Mouse (Mus musculus) neutrophil, adult 65 days (primary cell): ENCODE data around the gene Fcna. TPM values are rescaled to one million over a fixed set of nuclear protein-coding genes. Genes with fewer than 3 reads are reported as not detected.

Experiments
- total RNA-seq: library from RNA; stranded (reverse); gene quantifications from 2 replicates; pipeline ENCODE4 v1.2.4, GENCODE M21; 2023

Fcna gene
- 0.29 TPM in 1 of 2 replicates, not detected in the other for total RNA-seq

DNA sequence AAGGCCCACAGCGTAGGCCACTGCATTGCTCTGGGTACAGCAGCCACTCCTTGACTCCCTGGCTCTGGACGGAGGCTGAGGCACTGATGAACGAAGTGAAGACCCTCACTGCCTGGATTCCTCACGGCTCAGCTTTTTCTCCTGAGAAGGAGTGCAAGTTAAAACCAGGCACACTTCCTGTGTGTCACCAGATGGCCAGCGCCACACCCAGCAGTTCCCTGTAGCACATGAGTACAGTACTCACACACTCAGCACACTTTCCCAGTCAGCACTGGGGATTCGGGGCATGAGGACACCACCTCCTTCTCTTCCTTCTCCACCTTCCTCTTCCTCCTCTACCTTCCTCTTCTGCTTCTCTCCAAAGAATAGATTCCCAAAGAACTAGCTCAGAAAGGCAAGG lies at the start of gene Fcna:
TSS of gene Fcna (minus strand) at position 220 of the 400 bp plus-strand sequence.

DNA sequence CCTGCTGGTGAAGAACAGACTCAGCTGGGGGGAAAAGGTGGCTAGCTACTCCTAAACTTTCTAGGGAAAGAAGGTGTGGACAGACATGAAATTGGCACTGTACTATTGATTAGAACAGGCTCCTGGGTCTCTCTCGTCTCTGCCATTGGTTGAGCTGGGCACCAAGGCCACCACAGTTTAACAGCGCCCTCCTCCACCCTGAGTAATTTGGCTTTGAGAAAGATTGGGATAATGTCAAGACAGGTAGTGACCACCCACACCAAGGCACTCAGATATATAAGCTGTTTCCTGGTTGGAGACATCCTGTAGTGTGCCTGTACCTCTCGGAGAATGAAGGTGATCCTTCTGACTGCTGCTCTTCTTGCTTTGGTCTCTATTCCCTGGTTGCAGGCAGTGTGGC lies 48.7 kb upstream of the Fcna start, which contains the start of gene Lcn6:
TSS of gene Lcn6 (plus strand) at position 301 of the 400 bp plus-strand sequence.

DNA sequence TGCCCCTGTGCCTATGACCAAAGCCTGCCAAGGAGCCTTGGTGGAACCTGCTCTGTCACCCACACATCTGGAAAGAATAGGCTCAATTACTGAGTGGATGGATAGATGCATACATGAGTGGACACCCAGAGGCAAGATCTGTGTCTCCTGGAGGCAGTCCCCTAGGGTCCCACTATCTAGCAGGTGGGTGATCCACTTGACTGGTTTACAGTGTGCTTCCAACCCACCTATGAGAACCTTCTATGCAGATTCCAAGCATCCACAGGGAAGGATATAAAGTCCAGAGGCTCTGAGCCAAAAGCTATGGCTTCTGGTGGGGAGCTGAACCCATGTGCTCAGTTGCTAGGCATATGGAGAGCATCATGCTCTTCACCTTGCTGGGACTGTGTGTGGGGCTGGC lies 29.8 kb upstream of the Fcna start, which contains the start of gene Lcn5:
TSS of gene Lcn5 (plus strand) at position 301 of the 400 bp plus-strand sequence.

DNA sequence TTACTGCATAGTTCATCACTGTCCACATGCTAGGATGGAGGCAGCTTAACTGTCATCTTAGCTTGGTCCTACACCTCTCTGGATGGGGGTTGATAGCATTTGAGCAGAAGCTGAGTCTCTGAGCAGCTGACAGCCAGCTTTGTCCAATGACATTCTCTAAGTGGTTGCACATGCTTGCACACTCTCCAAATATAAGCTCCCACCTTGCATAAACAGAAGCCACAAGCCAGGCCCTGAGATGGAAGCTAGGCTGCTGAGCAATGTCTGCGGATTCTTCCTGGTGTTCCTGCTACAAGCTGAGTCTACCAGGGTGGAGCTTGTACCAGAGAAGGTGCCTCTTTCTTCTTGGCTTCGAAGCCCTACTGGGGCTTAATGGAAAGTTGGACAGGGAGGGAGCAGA lies 25.1 kb upstream of the Fcna start, which contains the start of gene Lcn8:
TSS of gene Lcn8 (plus strand) at position 219 of the 400 bp plus-strand sequence.

DNA sequence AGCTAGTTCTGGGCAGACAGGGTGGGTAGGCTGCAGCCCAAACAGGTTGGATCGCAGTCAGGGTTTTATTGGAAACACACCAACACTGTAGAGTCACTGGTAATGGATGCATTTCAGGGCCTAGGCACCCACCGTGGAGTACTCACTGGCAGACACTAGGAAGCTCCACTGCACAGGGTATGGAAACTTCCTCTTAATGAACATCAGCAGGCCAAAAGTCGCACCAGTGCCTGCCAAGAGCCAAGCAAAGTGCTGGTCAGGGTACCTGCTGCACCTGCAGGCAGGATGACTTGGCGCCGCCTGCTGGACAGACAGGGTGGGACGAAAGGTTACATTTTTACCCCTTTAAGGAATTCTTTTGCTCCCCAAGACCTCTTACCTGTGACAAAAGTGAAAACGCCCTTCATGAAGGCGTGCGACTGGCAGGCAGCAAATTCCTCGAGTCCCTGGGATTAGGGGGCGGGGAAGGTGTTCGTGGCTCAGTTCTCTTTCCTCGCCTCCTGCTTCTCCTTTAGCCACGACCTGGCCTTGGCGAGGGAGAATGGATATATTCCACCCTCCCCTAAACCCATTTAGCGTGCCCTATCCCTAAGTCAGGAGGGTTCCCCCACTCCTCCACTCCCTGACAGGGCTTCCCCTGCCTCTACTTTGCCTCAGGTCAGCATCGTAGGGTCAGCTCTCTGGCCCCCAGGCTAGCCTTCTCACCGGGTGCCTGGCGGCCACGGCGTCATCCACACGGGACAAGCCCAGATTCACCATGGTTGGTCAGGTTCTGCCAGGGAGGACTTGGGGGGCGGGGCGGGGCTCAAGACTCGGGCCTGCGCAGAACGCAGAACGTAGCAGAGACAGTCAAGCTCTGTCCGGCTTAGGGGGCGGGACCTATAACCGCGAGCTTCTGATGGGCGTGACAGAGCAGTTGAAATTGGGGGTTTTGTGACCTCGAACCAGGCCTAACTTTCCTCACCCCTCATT lies 6.3 kb downstream of the Fcna start, which contains the start of gene Tmem141:
TSS of gene Tmem141 (minus strand) at position 777 of the 972 bp plus-strand sequence.

DNA sequence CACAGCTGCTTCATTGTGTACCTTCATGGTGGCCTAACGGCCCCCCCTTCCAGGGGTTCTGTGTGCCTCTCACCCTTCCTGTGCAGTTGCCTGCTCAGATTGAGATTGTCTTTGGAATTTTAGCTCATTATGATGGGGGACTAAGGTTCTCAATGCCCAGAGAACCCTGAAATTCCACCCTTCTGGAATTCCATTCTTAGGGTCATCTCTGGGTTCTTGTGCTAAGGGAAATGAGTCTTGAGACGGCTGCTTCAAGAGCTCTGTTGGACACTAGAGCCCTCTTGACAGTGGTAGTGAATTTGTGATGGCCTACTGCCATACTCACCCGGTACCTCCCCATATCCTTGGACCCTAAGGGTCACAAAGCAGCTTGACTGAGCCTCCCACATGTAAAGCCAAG lies 10.3 kb downstream of the Fcna start, which contains the start of gene Ccdc183:
TSS of gene Ccdc183 (minus strand) at position 101 of the 400 bp plus-strand sequence.

DNA sequence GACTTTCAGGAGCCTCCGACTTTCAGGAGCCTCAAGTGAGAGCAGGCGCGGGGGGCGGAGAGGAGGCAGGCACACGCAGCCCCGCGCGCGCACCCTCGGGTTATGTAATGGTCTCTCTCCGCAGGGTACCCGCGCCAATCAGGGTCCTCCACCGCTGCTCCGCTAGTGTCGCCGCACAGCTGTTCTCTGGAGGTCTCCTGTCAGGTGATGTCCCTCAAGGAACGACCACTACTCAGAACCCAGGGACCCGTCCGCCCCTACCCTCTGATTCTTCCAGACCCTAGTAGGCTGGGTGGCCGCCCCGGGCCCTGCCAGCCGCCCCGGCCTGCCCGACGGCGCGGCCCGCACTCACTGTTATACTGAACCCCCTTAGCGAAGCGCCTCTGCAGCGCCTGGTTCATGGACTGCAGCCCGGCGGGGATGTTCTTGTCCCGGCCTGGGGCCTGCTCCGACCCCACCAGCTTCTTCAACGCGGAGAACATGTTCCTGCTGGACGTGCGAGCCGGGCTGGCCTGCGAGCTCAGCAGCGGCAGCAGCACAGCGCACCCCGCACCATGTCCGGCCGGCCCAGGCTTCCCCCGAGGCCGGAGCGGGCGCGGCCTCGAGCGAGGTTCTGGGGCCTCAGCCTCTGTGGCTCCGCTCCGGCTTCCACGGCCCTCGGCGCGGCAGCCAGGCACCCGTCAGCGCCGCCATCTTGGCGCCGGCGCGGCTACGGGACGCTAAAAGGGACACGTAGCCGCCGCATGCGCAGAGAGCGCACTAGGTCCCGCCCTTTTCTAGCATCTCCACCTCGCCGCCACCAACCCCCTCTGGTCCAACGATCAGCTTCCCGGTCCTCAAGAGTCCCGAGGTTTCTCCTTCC lies 19.8 kb downstream of the Fcna start, which contains the start of gene Rabl6:
TSS of gene Rabl6 (minus strand) at position 761 of the 862 bp plus-strand sequence.

DNA sequence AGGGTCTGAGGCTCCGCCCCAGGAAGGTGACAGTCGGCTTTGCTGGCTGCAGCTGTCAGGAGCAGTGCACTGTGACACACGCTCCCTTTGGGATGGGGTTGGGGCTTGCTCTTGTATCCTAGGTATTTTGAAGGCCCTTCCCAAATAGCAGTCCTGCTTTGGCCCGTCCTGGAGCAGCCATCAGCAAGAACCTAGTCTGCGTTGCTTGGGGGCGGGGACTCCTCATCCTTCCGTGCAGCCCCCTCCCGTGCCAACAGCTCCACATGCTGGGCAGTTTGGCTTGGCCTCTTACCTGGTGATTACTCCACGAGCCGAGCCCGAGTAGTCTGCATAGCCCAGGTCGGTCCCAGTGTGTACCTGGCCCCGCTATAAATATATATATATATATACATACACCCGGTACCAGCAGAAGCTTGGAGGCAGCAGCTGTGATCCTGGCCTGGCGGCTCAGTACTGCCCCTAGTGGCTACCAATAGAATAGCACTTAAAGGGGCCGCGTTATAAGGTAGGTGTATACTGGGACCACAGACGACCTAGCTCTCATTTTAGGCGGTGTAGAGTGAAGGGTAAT lies 46.5 kb downstream of the Fcna start, which contains the start of gene Ajm1:
TSS of gene Ajm1 (minus strand) at position 464 of the 571 bp plus-strand sequence.

Other genes starting within 250 kb of the Fcna start
- not detected in 2 replicates for gene Entpd2, start 232.2 kb downstream of the Fcna start, total RNA-seq
- gene Npdc1, start 228.7 kb downstream of the Fcna start, total RNA-seq, result not detected in 2 replicates
- gene Fut7, start 204.8 kb downstream of the Fcna start, total RNA-seq, result 10.7 and 13.7 TPM in 2 replicates
- gene Abca2, start 199.3 kb downstream of the Fcna start, total RNA-seq, result 19.6 and 21.3 TPM in 2 replicates
- not detected in 2 replicates for gene Clic3, start 171.2 kb downstream of the Fcna start, total RNA-seq
- 43.8 and 56.9 TPM in 2 replicates for gene Paxx, start 166.9 kb downstream of the Fcna start, total RNA-seq
- not detected in 2 replicates for gene Ptgds, start 158.0 kb downstream of the Fcna start, total RNA-seq
- gene Lcn12, start 134.1 kb downstream of the Fcna start, total RNA-seq, result not detected in 2 replicates
- 25.8 and 26.4 TPM in 2 replicates for gene Fbxw5, start 127.3 kb downstream of the Fcna start, total RNA-seq
- gene C8g, start 126.3 kb downstream of the Fcna start, total RNA-seq, result 1.2 TPM in 1 of 2 replicates, not detected in the other
- gene Traf2, start 81.1 kb downstream of the Fcna start, total RNA-seq, result 20.3 and 26.7 TPM in 2 replicates
- 56.8 and 74.8 TPM in 2 replicates for gene Edf1, start 70.2 kb downstream of the Fcna start, total RNA-seq
- gene Mamdc4, start 53.2 kb downstream of the Fcna start, total RNA-seq, result 0.11 and 0.13 TPM in 2 replicates
- gene Phpt1, start 52.8 kb downstream of the Fcna start, total RNA-seq, result 5.6 and 6.0 TPM in 2 replicates
- gene Ajm1, start 46.3 kb downstream of the Fcna start, total RNA-seq, result 1.6 TPM in 1 of 2 replicates, not detected in the other
- 38.3 and 38.7 TPM in 2 replicates for gene Rabl6, start 19.5 kb downstream of the Fcna start, total RNA-seq
- gene Ccdc183, start 10.4 kb downstream of the Fcna start, total RNA-seq, result not detected in 2 replicates
- 1.6 and 3.9 TPM in 2 replicates for gene Tmem141, start 6.0 kb downstream of the Fcna start, total RNA-seq
- gene Lcn8, start 25.1 kb upstream of the Fcna start, total RNA-seq, result not detected in 2 replicates
- gene Lcn5, start 29.9 kb upstream of the Fcna start, total RNA-seq, result not detected in 2 replicates
- gene Lcn6, start 48.8 kb upstream of the Fcna start, total RNA-seq, result not detected in 2 replicates
- not detected in 2 replicates for gene Lcn10, start 54.7 kb upstream of the Fcna start, total RNA-seq
- gene Obp2a, start 72.0 kb upstream of the Fcna start, total RNA-seq, result not detected in 2 replicates
- gene Bmyc, start 78.7 kb upstream of the Fcna start, total RNA-seq, result 3.0 and 5.2 TPM in 2 replicates
- not detected in 2 replicates for gene Obp2b, start 109.0 kb upstream of the Fcna start, total RNA-seq
- gene Lcn3, start 137.5 kb upstream of the Fcna start, total RNA-seq, result not detected in 2 replicates
- not detected in 2 replicates for gene Lcn11, start 149.0 kb upstream of the Fcna start, total RNA-seq
- not detected in 2 replicates for gene Gm13539, start 154.2 kb upstream of the Fcna start, total RNA-seq
- gene Glt6d1, start 187.8 kb upstream of the Fcna start, total RNA-seq, result not detected in 2 replicates
- not detected in 2 replicates for gene Lcn9, start 195.1 kb upstream of the Fcna start, total RNA-seq
- not detected in 2 replicates for gene Sohlh1, start 219.2 kb upstream of the Fcna start, total RNA-seq
- not detected in 2 replicates for gene Kcnt1, start 235.7 kb upstream of the Fcna start, total RNA-seq